Mouse (Mus musculus) urinary bladder, adult 18-20 months (tissue): ENCODE measurements around the gene Ntrk3.

ENCODE experiments used
- DNase-seq, 2 experiments: peaks; one replicate each; pipeline ENCODE4 v3.0.0; 2022; ENCODE audit warnings: low spot score in 2 of 2, mixed read lengths in 2 of 2

Ntrk3 gene

GRCm38 (mm10) chr7:78520243-78520927 is 217.4 kb downstream of the Ntrk3 start:
- no peak for DNase-seq

DNA sequence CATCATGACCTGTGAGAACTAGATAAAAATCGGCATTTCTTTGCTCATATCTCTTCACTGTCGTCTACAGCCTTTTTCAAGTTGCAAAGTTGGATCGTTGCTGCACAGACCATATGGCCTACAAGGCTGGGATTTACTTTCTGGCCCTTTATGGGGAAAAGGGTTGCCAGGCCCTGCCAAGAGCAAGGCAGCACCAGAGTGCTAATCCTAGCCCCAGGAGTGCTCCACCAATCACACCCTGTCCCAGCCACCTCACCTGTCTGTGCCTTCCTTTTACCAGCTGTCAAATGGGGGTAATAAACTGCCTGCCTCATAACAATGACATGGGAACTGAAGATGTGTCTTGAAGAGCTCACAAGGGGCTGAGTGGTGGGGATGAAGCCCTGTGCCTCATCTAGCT is 218.1 kb downstream of the Ntrk3 start:
- no peak for DNase-seq

- DNase-seq, result no peak
These were observed 218.9 kb downstream of the Ntrk3 start for GRCm38 (mm10) chr7:78518760-78519363.

- DNase-seq, result no peak
These were observed 222.7 kb downstream of the Ntrk3 start for GRCm38 (mm10) chr7:78515042-78515609.

GRCm38 (mm10) chr7:78507032-78507611 is 230.7 kb downstream of the Ntrk3 start:
- no peak for DNase-seq

DNA sequence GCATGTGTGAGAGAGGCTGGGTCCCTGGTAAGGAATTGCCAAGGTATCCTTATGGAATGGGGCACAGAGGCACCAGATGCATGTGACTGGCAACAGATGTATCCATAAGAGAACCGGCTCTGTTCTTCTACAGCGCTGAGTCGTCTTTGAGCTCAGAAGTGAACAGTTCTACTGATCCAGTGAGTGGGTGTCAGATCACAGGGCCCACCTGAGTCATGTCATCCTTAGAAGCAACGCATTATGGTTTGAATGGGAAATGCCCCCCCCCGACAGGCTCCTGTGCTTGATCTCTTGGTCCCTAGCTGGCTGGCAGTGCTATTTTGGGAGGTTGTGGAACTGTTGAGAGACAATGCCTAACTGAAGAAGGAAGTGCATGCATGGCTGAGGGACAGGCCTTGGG is 236.9 kb downstream of the Ntrk3 start:
- no peak for DNase-seq

DNA sequence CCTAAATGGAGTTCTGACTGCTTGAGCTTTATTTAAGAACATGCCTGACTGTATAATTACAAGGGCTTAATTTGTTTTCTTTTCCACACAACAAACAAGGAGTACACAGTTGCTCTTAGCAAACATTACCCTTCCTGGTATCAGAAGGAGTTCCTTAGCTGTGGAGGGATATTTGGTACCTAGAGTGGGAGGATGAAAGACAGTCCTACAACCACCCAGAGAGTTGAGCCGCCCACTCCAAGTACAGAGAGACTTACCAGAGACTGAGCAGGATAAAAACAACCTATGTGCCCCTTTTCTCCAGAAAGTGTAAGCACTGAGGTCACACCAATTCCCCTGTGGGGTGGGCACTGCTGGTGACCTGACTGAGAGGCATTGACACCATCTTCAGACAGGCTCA is 237.8 kb downstream of the Ntrk3 start:
- no peak for DNase-seq

GRCm38 (mm10) chr7:78498356-78498755 is 239.5 kb downstream of the Ntrk3 start:
- no peak for DNase-seq

DNA sequence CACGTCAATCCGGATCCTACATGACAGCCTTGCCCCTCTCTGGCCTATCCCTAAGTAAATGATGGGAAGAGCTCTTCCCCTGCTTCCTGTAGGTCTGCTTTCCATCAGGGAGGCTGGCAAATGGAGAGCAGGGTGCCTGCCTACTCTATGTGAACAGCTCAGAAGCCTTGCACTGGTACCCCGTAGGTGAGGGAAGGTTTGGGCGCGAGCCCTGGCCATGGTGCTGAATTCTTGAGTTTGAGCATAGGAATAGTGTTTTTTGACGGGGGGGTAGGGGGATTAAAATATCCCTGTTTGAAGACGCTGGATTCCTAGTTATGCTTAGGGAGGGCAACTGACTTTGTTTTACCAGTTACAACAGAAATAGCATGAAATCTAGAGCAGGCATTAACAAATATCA is 240.0 kb downstream of the Ntrk3 start:
- DNase-seq, result no peak

- DNase-seq, result no peak
These were observed 244.2 kb downstream of the Ntrk3 start for GRCm38 (mm10) chr7:78493591-78493990.

DNA sequence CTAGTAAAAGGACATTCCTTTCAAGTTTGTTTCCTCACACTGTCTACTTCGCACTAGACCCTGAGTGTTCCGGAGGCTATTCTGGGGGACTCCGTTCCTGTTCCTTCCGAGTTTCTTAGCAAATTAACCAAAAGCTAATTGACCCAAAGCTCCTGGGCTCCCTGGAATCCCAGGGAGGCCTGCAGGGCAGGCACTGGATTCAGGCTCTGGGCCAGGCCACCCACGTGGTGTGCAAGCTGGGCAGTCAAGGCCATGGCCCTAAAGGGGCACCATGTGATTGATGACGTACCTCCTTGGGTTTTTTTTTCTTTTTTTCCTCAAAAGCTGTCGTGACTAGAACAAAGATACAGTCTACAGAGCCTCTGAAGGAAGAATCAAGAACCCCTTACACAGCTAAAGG is 246.6 kb downstream of the Ntrk3 start:
- DNase-seq, result no peak

DNA sequence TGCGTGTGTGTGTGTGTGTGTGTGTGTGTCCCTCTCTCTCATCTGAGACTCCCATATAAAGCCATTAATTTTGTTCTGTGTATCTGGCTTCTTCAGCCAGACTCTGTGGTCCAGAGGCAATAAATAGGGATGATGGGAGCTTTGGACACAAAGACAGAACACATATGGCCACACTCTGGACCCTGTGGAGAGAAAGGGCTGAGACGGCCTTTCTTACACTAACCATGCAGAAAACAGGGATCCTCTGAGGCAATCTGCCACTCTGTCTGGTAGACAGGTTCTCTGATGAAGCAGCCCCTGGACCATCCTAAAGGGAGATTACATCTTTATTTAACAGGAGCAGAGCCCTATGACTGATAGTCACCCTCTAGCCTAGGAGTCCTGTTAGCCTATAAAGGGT is 253.5 kb downstream of the Ntrk3 start:
- no peak for DNase-seq

DNA sequence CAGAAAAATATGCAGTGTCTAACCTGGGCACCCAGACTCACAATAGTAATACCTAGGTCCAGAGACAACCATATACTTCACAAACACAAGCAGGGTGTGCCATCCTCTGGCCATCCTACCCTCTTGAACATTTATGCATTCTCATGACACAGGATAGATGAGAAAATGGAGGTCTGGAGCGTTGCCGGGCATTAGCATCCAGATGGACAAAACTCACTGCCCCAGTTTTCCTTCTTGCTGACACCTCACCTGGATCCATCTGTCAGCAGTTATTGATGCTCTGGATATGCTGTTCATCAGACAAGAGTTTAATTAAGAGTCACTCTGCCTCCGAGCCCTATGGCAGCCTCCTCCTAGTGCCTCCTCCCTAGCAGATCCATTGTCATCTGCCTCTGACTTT is 254.1 kb downstream of the Ntrk3 start:
- no peak for DNase-seq

GRCm38 (mm10) chr7:78483061-78483460 is 254.8 kb downstream of the Ntrk3 start:
- no peak for DNase-seq

DNA sequence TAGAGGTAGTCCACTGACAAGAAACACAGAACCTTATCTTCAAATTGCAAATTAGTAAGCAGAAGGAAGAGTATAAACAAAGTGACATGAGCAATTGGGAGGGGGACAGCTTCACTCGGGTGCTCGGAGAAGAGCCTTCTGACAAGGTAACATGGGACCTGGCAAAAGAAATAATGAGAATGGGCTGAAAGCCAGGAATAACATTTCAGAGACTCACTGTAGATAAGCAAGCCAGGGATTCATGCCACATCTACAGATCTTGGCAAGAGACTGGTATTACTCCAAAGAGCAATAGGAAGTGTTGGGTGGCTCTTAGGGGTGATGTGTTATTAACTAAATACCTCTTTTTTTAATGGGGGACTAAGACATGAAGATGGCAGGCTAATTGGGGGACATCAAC is 258.9 kb downstream of the Ntrk3 start:
- DNase-seq, result no peak

DNA sequence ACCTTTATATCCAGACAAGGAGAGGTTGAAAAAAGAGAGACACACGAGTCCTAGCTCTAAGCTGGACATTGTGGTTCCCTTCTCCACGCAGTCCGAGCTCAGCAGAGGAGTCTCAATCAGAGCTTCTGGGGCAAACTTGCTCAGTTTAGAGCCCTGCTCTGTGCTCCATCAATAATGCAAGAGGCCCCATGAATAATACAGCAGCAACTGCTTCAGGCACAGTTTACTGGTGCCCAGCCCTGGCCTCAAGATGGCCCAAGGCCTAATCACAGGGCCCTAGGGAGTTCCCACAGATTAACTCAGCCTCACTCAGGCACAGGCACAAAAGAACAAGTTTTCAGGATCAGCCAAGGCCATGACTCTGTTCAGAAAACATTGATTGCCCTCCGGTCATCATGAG is 266.1 kb downstream of the Ntrk3 start:
- DNase-seq, result no peak

GRCm38 (mm10) chr7:78471270-78471669 is 266.5 kb downstream of the Ntrk3 start:
- DNase-seq, result no peak

DNA sequence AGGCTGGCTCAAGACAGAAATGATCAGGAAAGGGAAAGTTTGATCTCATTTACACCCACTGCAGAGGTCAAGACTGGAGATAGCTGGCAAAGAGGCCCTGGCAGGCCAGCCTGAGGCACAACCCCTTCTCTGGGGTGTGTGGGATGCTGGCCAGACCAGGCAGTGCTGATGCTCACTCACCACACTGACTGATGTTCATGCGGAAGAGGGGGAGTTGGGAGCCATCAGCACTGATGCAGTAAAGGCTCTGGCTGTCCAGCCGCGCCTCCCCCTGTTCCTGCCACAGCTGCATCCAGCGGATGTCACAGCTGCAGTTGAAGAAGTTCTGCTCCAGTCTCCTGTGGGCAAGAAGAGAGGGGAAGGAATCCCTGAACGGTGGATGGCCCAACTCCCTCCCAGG is 275.2 kb downstream of the Ntrk3 start:
- no peak for DNase-seq

DNA sequence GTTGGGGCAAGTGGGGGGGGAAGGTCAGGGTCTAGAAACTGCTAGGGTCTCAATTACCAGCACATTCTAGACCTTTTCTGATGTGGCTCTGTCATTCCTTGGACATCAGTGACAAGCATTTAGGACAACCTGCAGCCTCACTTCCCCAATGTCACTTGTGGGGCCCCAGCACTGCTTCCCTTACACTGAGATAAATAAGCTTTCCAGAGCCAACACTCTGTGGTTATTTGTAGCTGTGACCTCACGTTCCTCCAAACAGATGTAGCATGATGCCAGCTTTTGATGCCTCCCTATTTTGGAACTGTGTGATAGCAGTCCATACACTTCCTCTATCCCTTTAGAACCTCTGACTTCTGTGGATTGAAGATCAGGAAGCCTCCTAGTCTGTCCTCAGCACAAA is 278.8 kb downstream of the Ntrk3 start:
- DNase-seq, result no peak

DNA sequence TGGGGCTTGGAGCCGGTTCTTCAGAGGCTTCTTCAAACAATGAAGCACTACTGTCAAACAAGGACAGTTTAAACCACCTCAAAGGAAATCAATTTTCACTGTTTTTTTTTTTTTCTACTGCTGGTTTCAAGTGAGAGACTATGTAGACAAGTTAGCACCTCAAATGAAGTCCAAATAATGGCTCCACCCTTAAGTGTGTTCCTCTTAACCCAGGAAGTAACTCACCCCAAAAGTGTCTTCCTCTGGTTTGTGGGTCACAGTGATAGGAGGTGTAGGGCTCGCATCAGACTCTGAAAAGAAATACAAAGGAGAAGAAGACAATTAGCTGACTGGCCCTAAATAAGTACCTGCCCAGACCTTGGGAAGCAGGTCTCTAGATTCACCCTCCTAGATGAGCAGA is 286.1 kb downstream of the Ntrk3 start:
- DNase-seq, result no peak

DNA sequence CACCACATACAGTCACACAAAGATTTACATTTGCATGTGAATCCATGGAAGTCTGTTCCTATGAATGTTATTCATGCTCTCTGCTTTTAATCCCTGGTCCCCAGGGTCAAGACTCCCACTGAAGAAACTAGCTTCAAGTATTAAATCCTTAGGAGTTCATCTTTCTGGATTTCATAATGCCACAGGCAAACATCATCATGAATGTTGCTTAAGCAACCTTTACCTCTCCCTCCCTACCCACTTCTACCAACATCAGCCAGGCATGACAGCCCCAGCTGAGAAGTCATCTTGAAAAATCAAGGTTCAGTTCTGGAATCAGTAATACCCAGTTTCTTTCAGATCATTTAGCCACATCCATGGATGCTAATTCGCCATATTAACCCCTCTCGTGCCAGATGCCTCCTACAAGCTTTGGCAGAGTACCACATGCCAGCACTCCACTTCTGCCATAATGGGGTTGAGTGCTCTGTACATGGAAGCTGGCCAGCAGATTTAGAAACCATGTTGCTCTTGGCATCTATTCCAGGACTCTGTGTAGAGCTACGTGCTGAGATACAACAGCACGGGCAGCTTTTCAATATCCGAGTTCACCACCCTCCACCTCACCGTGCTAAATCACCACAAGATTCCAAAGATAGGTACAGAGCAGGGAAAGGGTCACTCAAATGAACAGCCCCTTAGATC is 287.8 kb downstream of the Ntrk3 start:
- no peak for DNase-seq

GRCm38 (mm10) chr7:78448841-78449240 is 289.0 kb downstream of the Ntrk3 start:
- DNase-seq, result no peak
